22 mouse cellular contexts compared by ENCODE assay signal in genomic region chr9:78178197-78178596, GRCm38 (mm10). TPM values are rescaled to one million over a fixed set of nuclear protein-coding genes. Genes with fewer than 3 reads are reported as not detected.
"Had no signal": no experiment of that assay in that cellular context is flagged by ENCODE, and none has a peak within 500 bp of the region (broad histone marks: within the 10 kb centered on the region; RNA-seq: fewer than 3 reads in every experiment).

No protein-coding gene starts in this region.

- H3K27ac ChIP-seq: liver, embryonic 12.5 days; liver, embryonic 14.5 days; midbrain, embryonic 10.5 days; neural tube, embryonic 12.5 days had no signal

- ATAC-seq: liver, embryonic 12.5 days; midbrain, embryonic 16.5 days had no signal

- H3K27me3 ChIP-seq: liver, embryonic 12.5 days; neural tube, embryonic 12.5 days had no signal

- H3K36me3 ChIP-seq: liver, embryonic 12.5 days; midbrain, embryonic 10.5 days; neural tube, embryonic 12.5 days had no signal

- H3K9ac ChIP-seq: liver, embryonic 12.5 days; liver, embryonic 14.5 days; lung, embryonic 14.5 days; neural tube, embryonic 12.5 days had no signal

- DNase-seq: lung, adult 18-20 months; lung, embryonic 14.5 days; lung, postnatal 10 days; lung, postnatal 4 days; midbrain, embryonic 14.5 days; retina, postnatal 1 day; right cerebral cortex, adult 18-20 months; right cerebral cortex, postnatal 25 days; right cerebral cortex, postnatal 4 days; spleen, adult 18-20 months; thymus, adult 2 months; thymus, postnatal 25 days; thymus, postnatal 4 days had no signal

- H3K4me3 ChIP-seq: liver, embryonic 12.5 days; midbrain, embryonic 10.5 days; myocyte; neural tube, embryonic 12.5 days had no signal

- H3K9me3 ChIP-seq: liver, embryonic 12.5 days; midbrain, embryonic 10.5 days; neural tube, embryonic 12.5 days had no signal

- H3K4me1 ChIP-seq: neural tube, embryonic 12.5 days had no signal

- H3K4me2 ChIP-seq: liver, embryonic 12.5 days; lung, embryonic 14.5 days; neural tube, embryonic 12.5 days had no signal

RNA-seq across cellular contexts. Expression of gene Gsta1, which starts 52.3 kb away (rescaled TPM):
- polyA plus RNA-seq: liver, embryonic 12.5 days; lung, embryonic 14.5 days; lung, embryonic 16.5 days; midbrain, embryonic 10.5 days; midbrain, embryonic 14.5 days; midbrain, embryonic 16.5 days; neural tube, embryonic 12.5 days; neural tube, embryonic 14.5 days; testis, adult 2 months had no signal
